Mouse (Mus musculus): ENCODE measurements around the gene Bcl2l14.

Bcl2l14 gene

DNA sequence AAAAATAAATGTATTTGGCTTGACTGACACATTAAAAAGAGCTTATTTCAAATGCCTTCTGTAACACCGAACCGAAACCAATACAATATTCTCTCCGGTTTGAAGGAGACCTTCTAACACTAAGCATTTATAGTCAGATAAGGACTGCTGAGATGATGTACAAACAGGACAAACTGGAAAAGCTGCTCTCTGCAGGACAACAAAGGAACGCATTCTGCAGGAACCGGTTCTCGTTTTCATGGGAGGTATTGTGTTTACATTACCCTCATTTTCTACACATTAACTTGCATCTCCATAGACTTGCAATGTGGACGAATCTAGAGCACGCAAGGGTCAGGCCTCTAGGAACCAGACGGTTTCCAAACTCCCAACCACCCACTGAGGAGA, 7.6 kb downstream of the Bcl2l14 start:
- DNase-seq (ENCODE audit: low spot score), result peak; percentile 63

DNA sequence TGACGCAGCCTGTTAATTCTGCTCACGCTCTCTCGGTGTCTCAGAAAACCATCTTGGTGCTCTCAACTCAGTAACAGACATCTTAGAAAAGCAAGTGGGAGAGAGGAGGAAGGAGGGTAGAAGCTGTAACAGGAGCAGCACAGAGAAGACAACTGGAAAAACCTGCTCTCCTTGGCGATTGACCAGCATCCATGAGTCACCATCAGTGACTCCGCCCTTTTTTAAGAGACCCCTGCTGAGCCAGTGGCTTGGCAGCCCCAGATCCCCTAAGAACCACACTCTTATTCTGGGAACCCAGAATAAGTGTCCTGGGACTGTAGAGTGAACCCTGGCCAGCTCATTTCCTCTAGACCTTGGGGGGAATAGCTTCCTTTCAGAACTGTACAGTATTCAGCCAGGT, 11.1 kb downstream of the Bcl2l14 start:
- peak; percentile 70 for DNase-seq (ENCODE audit: low spot score)

DNA sequence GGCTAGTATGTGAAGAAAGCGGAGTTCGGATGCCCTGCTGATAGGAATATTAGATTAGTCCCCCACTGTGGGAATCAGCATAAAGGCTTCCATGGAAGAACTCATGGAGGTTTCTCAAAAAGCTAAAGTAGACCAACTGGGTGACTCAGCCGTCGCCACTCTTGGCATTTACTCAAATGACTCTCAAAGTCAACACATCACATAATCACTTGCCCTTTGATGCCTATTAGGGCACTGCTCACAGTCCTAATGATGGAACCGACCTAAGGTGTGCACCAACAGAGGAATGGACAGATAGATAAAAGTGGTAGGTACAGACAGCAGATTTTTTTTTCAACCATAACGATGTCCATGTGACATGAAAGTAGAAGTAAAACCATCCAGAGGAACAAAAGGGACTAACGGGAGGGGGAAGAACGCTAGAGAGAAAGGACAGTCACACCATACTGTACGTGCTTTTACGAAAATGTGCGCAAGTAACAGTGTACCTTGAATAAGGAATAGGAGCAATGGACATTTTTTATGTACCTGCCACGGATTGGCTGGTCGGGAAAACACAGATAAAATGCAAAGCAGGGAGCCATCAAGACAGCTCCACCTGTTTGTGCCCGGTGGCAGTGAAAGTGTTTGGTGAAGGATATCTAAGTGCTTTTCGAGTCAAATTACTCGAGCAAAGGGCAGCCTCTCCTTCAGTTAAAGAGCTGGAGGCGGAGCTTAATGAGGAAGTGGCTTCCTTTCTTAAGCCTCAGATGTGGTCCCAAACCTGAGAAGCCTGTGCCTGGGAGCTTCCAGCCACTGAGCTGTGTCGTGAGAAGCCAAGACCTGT, 17.8 kb downstream of the Bcl2l14 start:
- no peak for DNase-seq (ENCODE audit: low spot score)

DNA sequence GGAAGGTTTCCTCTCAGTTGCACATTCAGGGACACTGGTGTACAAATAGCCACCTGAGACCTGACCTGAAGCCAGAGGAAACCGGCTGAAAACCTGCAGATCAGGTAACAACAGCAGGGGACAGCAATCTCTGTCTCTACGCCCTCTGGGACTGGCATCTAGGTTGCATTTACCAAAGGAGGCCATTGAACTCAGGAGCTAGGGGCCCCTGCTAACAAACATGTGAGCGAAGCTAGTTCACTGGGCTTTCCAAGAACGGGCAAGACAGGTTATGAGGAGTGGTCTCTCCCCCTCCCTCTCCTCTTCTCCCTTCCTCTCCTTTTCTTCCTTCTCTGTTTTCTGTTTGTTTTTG, 18.4 kb downstream of the Bcl2l14 start:
- peak; percentile 37 for DNase-seq (ENCODE audit: low spot score)

DNA sequence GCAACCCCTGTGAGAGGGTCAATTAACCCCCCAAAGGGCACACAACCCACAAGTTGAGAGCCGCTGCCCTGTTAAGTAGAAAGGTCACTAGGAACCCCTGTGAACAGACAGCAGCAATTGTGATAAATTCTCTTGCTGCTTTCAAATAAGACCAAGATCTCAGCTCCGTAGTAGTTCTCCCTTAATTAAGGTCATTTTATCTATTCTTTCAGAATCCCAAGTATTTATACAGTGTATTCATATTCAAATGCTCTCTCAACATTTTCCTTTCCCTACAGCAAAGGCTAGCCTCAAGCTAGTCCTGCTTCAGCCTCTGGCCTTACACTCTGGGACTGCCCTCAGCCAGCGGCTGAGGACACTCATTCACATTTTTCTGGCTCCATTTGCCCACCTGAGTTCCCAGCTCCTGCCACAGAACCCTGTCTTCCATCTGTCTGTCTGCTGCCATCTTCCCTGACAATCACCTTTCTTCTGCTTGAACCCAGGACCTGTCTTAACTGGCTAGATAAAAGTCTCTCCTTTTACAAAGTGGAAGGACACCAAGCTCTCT, 20.5 kb downstream of the Bcl2l14 start:
- DNase-seq (ENCODE audit: low spot score), result no peak

DNA sequence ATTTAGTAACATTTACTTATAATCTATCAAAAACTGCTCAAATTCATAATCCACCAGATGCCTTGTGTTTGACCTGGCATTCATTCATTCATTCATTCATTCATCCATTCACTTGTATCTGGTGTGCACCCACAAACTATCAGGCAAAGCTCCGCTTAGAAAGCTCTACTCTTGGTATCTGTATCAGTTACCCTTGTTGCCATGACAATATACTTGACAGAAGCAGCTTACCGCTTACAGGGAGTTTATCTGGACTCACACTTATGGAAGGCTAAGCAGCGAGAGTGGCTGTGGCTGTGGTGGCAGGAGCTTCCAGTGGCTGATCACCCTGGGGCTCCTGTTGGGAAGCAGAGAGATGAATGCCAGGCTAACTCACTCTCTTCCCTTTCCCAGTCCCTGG, 21.8 kb downstream of the Bcl2l14 start:
- no peak for DNase-seq (ENCODE audit: low spot score)

DNA sequence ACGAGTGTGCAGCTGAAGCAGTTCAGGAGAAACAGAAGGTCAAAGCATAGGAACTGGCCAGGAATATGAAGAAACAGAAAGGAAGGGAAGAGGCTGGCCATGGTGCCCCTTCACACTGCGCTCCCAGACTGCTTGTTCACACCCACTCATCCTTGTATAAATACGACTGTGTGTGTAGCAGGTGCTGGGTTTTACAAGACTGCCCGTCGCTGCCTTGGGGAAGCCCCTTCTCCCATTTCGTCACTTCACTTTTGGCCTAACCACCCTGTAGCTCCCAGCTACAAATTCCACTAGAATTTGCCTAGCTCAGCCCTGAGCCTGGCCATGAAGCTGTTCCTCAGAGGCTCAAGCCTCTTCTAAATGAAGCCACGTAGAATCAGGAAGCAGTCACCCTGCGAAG, 24.3 kb downstream of the Bcl2l14 start:
- no peak for DNase-seq (ENCODE audit: low spot score)

DNA sequence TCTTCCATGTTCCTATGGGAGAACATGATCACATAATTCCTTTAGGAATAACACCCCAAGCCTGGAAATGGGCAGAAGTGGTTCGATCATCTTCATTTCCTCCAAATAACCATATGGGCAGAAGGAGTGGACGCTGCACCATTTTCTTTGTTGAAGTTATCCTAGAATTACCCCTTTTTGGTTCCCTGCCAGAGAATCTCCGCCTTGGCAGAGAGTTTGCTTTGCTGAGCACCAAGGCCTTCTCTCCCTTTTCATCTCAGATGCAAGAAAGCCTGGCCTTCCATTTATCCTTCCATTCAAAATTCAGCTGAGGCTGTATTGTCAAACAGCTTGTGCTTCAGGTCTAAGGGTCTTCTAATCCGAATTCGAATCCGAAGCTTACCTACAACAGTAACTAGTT, 25.8 kb downstream of the Bcl2l14 start:
- no peak for DNase-seq (ENCODE audit: low spot score)

DNA sequence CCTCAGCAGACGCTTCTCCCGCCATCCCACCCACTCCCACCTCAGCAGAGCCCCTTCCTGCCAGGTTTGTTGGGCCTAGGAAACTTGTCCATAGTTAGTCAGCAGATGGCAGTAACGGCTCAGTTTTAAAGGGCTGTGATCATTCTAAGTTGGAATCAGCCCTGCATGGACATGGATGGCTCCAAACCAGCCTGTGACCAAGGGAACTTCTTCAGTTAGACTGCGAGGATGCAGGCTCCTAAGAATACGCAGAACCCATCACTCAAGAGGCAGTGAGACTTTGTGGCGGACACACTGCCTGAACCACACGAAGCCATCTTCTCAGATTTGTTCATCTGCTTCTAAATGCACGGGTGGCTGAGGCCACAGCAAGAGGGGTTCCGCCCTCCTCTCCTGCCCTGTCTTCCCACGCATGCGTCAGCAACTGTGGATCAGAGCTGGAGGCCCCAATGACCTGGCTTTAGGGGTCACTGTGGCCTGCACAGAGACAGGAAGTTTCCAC, 29.1 kb downstream of the Bcl2l14 start:
- DNase-seq (ENCODE audit: low spot score), result peak; percentile 65

DNA sequence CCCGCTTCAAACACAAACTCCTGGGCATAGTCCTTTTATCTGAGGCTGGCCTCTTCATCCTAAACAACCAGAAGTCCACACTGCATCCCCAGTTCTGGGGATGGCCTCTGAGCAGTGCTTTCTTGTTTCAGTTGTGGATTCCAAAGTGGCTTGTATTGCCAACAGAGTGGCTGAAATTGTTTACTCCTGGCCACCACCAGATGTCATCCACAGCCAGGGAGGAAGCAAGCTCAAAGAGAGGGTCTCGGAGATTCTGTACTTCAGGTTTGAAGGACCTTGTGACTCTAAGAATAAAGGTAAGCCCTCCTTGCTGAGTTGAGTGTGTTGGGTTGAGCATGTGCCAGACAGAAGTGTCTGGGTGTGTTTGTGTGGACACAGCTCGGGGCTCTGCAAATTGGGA, 31.0 kb downstream of the Bcl2l14 start:
- DNase-seq (ENCODE audit: low spot score), result no peak

DNA sequence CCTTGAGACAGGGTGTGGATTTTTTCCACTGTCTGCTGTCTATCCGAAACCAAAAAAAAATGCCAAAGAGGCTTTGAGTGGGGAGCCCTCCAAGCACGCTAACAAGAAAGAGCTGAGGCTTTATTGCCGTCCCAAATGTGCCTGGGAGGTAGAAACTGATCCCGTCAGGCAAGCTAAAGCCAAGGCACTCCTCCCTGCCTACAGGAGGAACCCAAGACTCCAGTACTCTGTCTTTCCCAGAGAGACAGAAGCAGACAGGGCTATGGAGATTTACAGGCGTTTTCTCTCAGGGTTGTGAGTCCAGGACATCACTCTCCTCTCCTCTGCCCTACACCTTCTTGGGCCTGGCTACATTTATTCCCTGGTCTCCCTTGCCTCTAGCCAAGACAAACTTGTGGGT, 32.3 kb downstream of the Bcl2l14 start:
- peak; percentile 31 for DNase-seq (ENCODE audit: low spot score)

DNA sequence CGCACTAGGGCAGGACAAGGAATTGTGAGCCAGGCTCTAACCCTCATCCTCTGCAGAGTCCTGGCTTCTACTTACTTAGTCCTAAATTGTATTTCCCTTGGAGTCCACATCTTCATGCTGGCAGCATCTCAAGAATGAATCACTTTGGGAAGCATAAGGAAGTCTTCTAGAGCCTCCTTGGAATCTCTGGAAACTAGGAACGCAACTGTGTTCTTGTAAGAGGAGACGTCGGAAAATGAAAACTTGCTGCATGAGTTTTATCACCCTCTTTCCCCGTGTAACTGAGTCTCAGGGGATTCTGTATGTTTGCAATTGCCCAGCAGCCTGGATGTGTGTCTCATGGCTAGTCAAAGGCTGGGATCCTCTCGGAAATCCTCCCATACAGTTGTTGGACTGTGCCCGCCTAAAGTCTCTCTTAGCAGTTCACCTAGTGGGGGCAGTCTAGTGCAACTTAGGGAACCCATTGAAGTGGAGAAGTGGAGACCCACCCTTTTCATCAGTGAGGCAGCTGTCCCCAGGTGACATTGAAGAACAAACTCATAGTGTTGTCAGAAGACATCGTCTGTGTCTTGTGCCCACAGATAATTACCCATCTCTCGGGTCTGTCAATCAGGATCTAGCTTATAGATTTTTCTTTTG, 34.2 kb downstream of the Bcl2l14 start:
- DNase-seq (ENCODE audit: low spot score), result peak; percentile 39

DNA sequence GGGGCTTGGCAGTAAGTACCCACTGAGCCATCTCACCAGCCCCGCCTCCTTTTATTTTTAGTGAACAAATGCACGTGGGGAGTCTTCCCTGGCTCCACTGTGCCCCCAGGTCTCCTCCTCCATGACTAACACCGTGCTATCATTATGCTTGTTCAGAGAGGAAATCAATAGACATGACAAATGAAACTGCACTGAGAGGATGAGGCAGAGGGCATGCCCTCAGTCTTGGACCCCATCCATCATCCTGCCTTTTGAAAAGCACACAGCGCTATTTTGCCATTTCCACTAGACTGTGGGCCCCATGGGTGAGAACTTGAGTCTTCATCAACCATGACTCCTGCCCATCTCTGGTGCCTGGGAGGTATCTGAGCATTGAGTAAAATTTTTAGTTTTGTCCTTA, 35.5 kb downstream of the Bcl2l14 start:
- DNase-seq (ENCODE audit: low spot score), result no peak

DNA sequence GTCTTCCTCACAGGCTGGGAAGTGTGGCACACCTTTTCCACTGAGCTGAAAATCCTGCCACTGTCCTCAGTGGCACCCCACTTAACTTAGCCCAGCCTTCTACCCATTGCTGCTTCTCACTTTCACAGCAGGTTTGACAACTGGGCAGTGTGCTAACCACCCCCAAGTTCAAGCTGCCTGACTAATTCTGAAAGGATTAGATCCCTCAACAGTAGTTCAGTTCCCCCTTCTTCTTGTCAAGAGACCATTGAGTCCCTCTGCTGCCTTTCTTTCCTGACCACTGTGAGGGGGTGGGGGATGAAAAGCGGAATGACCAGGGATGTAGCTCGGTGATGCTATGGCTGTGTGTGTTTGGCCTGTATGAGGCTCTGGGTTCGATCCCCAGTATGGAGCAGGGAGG, 37.2 kb downstream of the Bcl2l14 start:
- no peak for DNase-seq (ENCODE audit: low spot score)

DNA sequence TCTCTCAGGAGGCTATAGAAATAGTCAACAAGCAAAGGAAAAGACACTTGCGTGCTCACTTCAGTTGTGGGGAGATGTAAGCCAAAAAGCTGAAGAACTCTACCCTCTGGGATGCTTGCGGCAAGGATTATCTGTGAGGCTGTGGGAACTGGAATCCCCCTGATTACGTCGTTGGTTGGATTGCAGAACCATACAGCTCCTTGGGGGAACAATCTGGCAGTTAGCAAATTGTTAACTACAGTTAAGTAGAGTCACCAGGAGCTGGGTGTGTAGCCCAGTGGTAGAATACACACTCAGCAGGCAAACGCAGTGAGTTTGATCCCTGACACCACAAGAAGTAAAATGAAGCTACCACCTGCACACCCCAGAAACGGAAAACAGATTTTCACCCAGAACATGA, 37.9 kb downstream of the Bcl2l14 start:
- DNase-seq (ENCODE audit: low spot score), result no peak

DNA sequence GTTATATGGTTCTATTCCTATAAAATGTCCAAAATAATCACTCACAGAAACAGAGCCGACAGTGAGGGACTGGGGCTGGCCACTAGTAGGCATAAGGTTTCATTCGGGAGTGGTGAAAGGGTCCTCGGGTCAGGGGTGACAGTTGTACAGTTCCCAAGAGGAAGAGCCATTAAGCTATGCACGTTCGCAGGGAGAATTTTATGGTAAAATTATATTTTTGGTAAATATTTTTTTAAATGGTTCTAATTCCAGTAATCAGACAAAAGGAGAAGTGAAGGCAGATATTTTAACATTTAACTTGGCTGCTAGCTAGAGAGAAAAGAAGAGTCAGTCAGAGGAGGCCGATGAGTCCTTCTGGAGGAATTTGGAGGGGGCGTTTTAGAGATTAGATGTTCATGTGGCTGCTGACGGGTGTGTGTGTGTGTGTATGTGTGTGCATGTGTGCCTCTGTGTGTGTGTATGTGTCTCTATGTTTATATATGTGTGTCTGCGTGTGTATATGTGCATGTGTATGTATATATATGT, 38.8 kb downstream of the Bcl2l14 start:
- DNase-seq (ENCODE audit: low spot score), result no peak

DNA sequence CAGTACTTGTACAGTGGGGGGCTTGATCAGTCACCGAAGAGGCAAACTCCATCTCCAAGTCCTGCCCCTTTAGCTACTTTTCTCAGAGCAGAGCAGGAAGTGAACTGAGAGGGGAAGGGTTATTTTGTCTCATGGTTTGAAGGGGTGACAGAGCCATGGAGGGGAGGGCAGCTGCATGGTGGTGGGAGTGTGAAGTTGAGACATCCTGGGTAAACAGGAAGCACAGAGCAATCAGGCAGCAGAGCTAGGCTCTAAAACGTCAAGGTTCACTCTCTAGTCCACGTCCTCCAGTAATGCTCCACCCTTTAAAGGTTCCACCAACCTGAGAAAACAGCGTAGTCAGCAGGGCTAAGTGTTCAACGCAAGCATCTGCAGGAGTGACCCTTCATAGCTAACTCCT, 40.8 kb downstream of the Bcl2l14 start:
- no peak for DNase-seq (ENCODE audit: low spot score)

DNA sequence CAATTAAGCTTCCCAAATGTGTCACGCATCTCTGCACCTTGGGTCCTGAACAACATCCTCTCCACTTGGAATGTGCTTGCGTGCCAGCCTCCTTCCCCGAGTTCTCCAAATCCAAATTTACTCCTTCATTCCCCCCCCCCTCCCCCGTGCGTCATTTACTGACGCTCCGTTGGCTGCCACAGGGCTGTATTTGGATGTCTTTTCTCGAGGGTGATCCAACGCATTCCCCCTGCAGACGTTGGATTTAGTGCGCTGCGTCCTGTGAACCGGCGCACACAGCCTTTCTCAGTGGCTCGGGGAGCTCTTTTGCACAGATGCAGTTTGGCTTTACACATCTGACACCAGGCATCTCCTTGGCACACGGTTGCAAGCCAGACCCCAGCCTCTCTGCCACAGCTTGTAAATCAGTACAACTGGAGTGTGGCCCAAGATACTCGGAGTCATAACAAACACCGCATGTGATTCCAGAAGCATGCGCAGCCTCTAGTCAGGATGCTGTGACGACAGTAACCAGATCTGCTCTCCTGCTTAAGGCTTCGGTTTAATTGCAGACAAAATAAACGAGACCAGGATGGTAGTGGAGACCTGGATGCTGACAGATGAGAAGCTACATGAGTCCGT, 43.4 kb downstream of the Bcl2l14 start:
- peak; percentile 59 for DNase-seq (ENCODE audit: low spot score)

DNA sequence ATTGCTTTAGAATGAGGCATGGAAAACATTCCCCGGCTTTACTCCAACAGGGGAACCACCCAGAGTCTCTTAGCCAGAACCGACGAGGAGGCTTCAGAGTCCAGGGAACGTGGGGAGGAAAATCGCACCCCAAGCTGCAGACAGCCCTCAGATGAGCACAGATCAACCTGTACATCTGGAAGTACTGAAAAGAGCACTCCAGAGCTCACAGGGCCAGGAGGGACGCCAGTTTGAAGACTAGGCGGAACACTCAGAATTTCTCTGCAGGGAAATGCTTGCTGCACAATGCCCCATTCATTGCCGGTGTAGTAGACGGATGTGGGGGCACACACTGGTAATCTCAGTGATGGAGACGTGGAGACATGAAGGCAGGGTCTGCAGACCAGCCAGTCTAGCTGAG, 43.9 kb downstream of the Bcl2l14 start:
- peak; percentile 35 for DNase-seq (ENCODE audit: low spot score)

DNA sequence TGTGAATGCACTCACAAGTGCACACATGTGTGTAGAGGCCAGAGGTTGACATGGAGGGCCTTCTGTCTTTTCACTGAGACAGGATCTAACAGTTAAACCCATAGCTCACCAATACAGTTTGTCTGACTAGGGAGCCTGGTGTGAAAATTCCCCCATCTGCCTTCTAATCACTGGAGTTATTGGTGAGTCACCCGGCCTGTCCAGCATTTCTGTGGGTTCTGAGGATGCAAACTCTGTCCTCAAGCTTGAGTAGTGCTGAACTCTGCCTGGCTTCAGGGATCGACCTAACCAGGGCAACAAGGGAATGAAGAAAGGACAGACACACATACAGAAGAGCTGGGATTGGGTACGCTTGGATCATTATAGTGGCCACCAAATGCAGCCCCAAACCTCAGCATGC, 45.6 kb downstream of the Bcl2l14 start:
- no peak for DNase-seq (ENCODE audit: low spot score)

DNA sequence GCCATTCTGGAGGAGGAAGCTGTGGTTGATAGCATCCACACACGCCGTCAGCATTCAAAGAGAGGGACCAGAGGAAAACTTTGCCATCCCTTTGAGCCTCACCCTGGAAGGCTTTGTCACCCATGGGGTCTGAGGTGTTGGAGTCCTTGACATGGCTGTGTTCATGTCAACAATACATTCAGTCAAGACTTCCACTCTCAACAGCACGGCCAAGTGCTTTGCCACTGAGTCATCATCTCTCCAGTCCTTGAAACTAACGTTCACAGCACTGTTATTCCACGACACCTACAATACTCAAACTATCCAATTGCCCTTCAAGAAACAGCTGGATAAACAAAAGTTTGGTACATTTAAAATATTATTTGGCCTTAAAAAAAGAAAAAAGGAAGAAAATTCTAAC, 46.1 kb downstream of the Bcl2l14 start:
- DNase-seq (ENCODE audit: low spot score), result no peak

DNA sequence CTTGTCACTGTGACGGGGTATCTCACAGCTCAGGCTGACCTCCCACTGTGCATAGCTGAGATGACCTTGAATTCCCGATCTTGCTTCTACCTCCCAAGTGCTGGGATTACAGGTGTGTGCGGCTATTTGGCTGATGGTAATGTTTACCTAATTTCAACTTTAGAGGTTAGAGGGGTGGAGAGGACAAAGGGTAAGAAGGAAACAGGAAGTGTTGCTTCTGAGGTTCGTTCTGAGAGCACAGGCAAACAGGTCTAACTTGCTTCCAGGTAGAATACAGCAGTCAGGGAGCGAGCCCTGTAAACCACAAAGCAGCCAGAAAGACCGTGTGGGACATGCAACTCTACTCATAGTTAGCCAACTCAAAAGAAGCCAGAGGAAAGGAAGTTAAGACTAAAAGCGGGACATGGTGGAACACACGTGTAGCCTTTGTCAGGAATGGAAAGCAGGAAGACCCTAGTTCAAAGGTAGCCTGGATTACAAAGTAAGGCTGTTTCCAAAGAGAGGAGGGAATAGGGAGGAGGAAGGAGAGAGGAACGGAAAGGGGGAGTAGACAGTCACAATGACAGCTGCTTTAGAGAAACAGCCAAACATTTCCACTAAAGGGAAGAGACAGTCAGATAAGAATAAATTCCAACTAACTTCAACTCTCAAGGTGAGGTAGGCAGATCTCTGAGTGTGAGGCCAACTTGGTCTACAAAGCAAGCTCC, 47.2 kb downstream of the Bcl2l14 start:
- DNase-seq (ENCODE audit: low spot score), result peak; percentile 56
